Mouse (Mus musculus) hindbrain, embryonic 12.5 days (tissue): ENCODE results near the gene Tubd1. TPM values are rescaled to one million over a fixed set of nuclear protein-coding genes. Genes with fewer than 3 reads are reported as not detected.
"Not testable (repeated sequence)": the region's sequence is repeated elsewhere in the genome, so short reads cannot be mapped to it uniquely, and the experiment has no call there.

Experiments used
- ATAC-seq: fragments of 200-750 bp; cut with Nextera tagmentation; 2 replicates; pipeline ENCODE4 v1.8.0; 2017; ENCODE audit warnings: moderate TSS enrichment; ENCODE audit not compliant: low FRiP score
- H3K27ac ChIP-seq: fragments of 300-500 bp; sonication (generic); 2 replicates; pipeline ENCODE4 v1.5.1; 2016; ENCODE audit warnings: mild to moderate bottlenecking
- H3K27me3 ChIP-seq: fragments of 300-500 bp; sonication (generic); 2 replicates; pipeline ENCODE4 v1.6.1; 2016; ENCODE audit warnings: mild to moderate bottlenecking
- H3K36me3 ChIP-seq: fragments of 300-500 bp; sonication (generic); 2 replicates; pipeline ENCODE4 v1.6.1; 2016; ENCODE audit warnings: mild to moderate bottlenecking
- H3K4me1 ChIP-seq: fragments of 300-500 bp; sonication (generic); 2 replicates; pipeline ENCODE4 v1.6.1; 2016
- H3K4me2 ChIP-seq: fragments of 300-500 bp; sonication (generic); replicated peaks from 2 replicates; pipeline ENCODE4 v1.6.1; 2016; ENCODE audit warnings: mild to moderate bottlenecking
- H3K4me3 ChIP-seq: fragments of 300-500 bp; sonication (generic); 2 replicates; pipeline ENCODE4 v1.5.1; 2016; ENCODE audit warnings: mild to moderate bottlenecking
- H3K9ac ChIP-seq: fragments of 300-500 bp; sonication (generic); 2 replicates; pipeline ENCODE4 v1.6.1; 2016; ENCODE audit warnings: mild to moderate bottlenecking, moderate library complexity
- H3K9me3 ChIP-seq: fragments of 300-500 bp; sonication (generic); replicated peaks from 2 replicates; pipeline ENCODE4 v1.6.1; 2016; ENCODE audit warnings: mild to moderate bottlenecking
- WGBS: fragments of 180-500 bp; shearing (Covaris S2); methylation state at CpG from one replicate; pipeline ENCODE4 v1.1.7; 2016; 5-methylcytosine and 5-hydroxymethylcytosine counted together
- polyA plus RNA-seq: library from polyadenylated mRNA; unstranded; fragments of >200 nt; fragmentation: Nextera tagmentation; extraction: Ambion mirVana; gene quantifications from 2 replicates; pipeline ENCODE4 v1.2.1, GENCODE M21; 2016

The Tubd1 gene
- polyA plus RNA-seq: 9.7 and 10.2 TPM in 2 replicates

DNA sequence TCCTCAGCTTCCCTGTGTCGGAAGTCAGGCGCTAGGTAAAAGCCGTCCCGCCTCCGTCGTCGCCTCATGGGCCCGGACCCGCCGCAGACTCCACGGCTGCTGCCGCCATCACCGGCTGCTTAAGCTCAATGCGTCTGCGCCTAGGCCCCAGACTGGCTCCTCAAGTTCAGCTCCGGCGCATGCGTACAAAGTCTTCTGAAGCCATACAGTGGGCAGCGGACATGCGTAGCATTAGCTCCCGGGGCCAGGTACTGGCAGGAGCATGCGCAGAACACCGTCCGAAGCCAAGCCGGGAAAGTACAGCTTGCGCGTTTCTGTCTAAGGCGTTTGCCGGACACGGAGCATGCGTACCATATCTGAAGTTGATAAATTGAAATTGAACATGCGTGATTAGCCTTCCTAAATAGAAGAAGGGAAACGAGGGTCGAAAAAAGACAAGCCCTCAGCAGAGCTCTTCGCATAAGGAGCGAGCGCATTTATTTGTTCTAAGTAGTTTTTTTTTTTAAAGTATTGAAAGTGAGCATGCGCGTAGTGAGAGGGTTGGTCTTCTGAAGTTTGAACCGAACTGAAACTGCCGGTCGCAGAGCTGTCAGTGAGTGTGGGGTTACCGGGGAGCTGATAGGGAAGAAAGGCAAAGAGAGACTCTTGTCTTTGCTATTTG lies at the start of gene Tubd1, which contains the start of gene Rps6kb1:
TSS of gene Tubd1 (plus strand) at position 353 of the 661 bp plus-strand sequence.
TSS of gene Rps6kb1 (minus strand) at position 167 of the 661 bp plus-strand sequence.
- peak within 1 kb of the TSS; percentile 99 for H3K4me3 ChIP-seq
- peak within 1 kb of the TSS; percentile 90 for H3K27ac ChIP-seq
- H3K9me3 ChIP-seq: no peaks in the 10 kb centered on the region
- no peaks in the 10 kb centered on the region for H3K27me3 ChIP-seq
- H3K4me1 ChIP-seq: peaks cover 12% of the 10 kb centered on the region
- peak; percentile 98 for ATAC-seq
- H3K36me3 ChIP-seq: peaks cover 9% of the 10 kb centered on the region; the same call in 1 of the 2 replicates
- under 1% methylated on average over 43 of the region's 43 CpGs for WGBS
- peak within 1 kb of the TSS; percentile 89 for H3K4me2 ChIP-seq
- peak within 1 kb of the TSS; percentile 98 for H3K9ac ChIP-seq

GRCm38 (mm10) chr11:86497356-86497755 lies 47.4 kb upstream of the Tubd1 start:
- H3K4me3 ChIP-seq: no peak overlapping the region
- no peaks in the 10 kb centered on the region for H3K27me3 ChIP-seq
- H3K4me1 ChIP-seq: no peaks in the 10 kb centered on the region
- no peak overlapping the region for H3K9ac ChIP-seq
- WGBS: 97% methylated on average over 1 of the region's 1 CpGs
- ATAC-seq: no peak
- H3K36me3 ChIP-seq: peaks cover 23% of the 10 kb centered on the region
- H3K4me2 ChIP-seq: no peak overlapping the region
- no peaks in the 10 kb centered on the region for H3K9me3 ChIP-seq
- H3K27ac ChIP-seq: no peak overlapping the region

DNA sequence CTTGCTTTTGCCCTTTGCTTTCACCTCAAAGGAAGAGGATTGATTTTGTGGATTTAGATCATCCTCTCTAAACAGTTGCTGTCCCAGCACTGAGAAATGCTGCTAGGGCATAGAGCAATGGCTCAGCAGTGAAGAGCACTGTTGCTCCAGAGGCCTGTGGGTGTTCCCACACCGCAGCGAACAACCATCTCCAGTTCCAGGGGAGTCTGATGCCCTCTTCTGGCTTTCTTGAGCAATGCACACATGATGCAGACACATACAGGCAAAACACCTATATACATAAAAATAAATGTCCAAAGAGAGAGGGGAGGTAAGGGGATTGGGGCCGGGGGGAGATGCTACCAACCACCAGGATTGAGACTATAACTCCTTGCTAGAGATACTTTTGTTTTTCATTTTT lies 46.9 kb upstream of the Tubd1 start:
- H3K4me2 ChIP-seq: no peak overlapping the region
- no peak overlapping the region for H3K27ac ChIP-seq
- H3K36me3 ChIP-seq: peaks cover 23% of the 10 kb centered on the region
- no peak for ATAC-seq
- no peaks in the 10 kb centered on the region for H3K9me3 ChIP-seq
- H3K4me1 ChIP-seq: no peaks in the 10 kb centered on the region
- no peak overlapping the region for H3K4me3 ChIP-seq
- WGBS: 75% methylated on average over 3 of the region's 3 CpGs
- no peak overlapping the region for H3K9ac ChIP-seq
- no peaks in the 10 kb centered on the region for H3K27me3 ChIP-seq

DNA sequence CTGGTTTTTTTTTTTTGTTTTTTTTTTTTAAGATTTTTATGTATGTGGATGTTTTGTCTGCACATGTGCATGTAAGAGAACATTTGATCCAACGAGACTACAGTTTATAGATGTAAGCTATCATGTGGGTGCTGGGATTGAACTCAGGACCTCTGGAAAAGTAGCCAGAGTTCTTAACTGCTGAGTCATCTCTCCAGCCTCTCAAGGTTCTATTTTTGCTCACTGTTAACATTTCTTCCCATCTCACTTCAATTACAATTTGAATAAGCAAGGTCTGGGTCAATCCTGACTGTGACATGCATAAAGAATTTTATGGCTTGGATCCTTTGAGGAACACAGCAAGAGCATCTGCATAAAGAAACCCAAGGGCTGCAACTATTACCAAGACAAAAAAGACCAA lies 44.0 kb upstream of the Tubd1 start:
- Histone ChIP-seq H3K27me3 (no peaks in the 10 kb centered on the region), H3K4me1 (no peaks in the 10 kb centered on the region), H3K9me3 (no peaks in the 10 kb centered on the region), H3K27ac (no peak overlapping the region), H3K9ac (no peak overlapping the region), H3K4me3 (no peak overlapping the region), H3K4me2 (no peak overlapping the region), H3K36me3 (peaks cover 35% of the 10 kb centered on the region)
- WGBS: 83% methylated on average over 1 of the region's 1 CpGs
- no peak for ATAC-seq

DNA sequence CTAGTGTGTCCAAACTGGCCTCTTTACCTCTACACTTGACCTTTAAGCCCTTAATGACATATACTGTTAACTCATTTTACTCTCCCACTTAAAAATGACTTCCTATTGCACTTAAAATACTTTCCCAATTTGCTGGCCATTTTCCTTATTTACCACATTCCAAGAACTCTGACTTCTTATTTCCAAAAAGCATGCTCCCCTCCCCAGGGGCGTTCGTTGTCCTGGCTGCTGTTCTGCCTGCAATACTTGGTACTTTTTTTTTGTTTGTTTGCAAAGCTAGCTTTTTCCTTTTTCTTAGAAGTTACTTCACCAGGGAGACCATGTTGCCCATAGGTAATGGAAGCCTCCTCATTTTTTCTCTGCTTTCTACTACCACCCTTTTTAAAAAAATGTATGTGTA lies 41.7 kb upstream of the Tubd1 start:
- no peaks in the 10 kb centered on the region for H3K4me1 ChIP-seq
- H3K4me3 ChIP-seq: no peak overlapping the region
- H3K27me3 ChIP-seq: no peaks in the 10 kb centered on the region
- no peak overlapping the region for H3K4me2 ChIP-seq
- no peaks in the 10 kb centered on the region for H3K9me3 ChIP-seq
- WGBS: 97% methylated on average over 2 of the region's 2 CpGs
- peaks cover 37% of the 10 kb centered on the region for H3K36me3 ChIP-seq
- no peak overlapping the region for H3K9ac ChIP-seq
- no peak overlapping the region for H3K27ac ChIP-seq
- ATAC-seq: no peak

- Histone ChIP-seq H3K4me3 (no peak overlapping the region), H3K4me2 (no peak overlapping the region), H3K27ac (no peak overlapping the region), H3K4me1 (no peaks in the 10 kb centered on the region), H3K36me3 (peaks cover 72% of the 10 kb centered on the region), H3K9me3 (no peaks in the 10 kb centered on the region), H3K27me3 (no peaks in the 10 kb centered on the region), H3K9ac (no peak overlapping the region)
- 93% methylated on average over 2 of the region's 2 CpGs for WGBS
- no peak for ATAC-seq
Measured at GRCm38 (mm10) chr11:86507334-86507733, 37.5 kb upstream of the Tubd1 start.

- Histone ChIP-seq H3K9ac (no peak overlapping the region), H3K9me3 (no peaks in the 10 kb centered on the region), H3K4me1 (no peaks in the 10 kb centered on the region), H3K36me3 (peaks cover 72% of the 10 kb centered on the region), H3K27ac (no peak overlapping the region), H3K4me3 (no peak overlapping the region), H3K27me3 (no peaks in the 10 kb centered on the region), H3K4me2 (no peak overlapping the region)
- ATAC-seq: no peak
- 95% methylated on average over 2 of the region's 2 CpGs for WGBS
Measured at GRCm38 (mm10) chr11:86507991-86508390, 36.8 kb upstream of the Tubd1 start.

DNA sequence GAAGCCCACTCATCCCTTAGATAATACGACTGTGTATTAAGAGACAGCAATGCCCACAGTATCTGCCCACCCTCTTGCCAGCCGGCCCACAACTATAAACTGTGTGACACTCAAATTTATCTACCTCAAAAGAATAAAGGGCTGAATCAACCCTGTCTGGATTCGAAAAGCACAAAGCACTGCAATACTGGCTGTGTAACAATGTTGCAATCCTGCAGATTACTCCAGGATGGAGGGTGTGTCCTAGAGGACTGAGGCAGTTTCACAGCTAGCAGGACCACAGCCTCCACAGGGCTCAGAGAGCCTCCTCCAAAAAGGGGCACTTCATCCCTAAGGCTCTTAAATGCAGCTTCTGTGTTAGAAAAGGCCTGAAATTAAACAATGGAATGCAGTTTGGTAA lies 28.2 kb upstream of the Tubd1 start:
- H3K9me3 ChIP-seq: no peaks in the 10 kb centered on the region
- no peak overlapping the region for H3K4me3 ChIP-seq
- no peaks in the 10 kb centered on the region for H3K27me3 ChIP-seq
- no peak for ATAC-seq
- no peak overlapping the region for H3K27ac ChIP-seq
- no peak overlapping the region for H3K9ac ChIP-seq
- no peaks in the 10 kb centered on the region for H3K4me1 ChIP-seq
- WGBS: 90% methylated on average over 3 of the region's 3 CpGs
- H3K36me3 ChIP-seq: peaks cover 63% of the 10 kb centered on the region
- H3K4me2 ChIP-seq: no peak overlapping the region

GRCm38 (mm10) chr11:86517229-86517628 lies 27.6 kb upstream of the Tubd1 start:
- ATAC-seq: no peak
- Histone ChIP-seq H3K4me3 (no peak overlapping the region), H3K4me1 (no peaks in the 10 kb centered on the region), H3K27ac (no peak overlapping the region), H3K9me3 (no peaks in the 10 kb centered on the region), H3K4me2 (no peak overlapping the region), H3K36me3 (peaks cover 63% of the 10 kb centered on the region), H3K9ac (no peak overlapping the region), H3K27me3 (no peaks in the 10 kb centered on the region)
- 94% methylated on average over 3 of the region's 3 CpGs for WGBS

DNA sequence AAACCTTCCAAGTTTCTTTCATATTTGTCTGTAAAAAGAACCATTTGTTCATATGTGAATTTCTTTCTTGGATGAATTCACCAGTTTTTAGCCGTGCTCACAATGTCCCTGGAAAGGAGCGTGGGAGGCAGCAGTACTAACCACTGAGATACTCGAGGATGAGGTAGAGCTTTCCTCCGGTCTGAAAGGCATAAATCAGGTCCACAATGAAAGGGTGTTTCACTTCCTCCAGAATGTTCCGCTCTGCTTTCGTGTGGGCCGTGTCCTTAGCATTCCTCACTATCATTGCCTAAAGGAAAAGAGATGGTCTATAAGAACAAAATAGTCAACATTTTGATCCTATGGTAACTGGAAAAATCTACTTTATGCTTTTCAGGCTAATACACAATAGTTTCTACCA lies 25.0 kb upstream of the Tubd1 start:
- no peak overlapping the region for H3K27ac ChIP-seq
- no peak overlapping the region for H3K9ac ChIP-seq
- H3K27me3 ChIP-seq: no peaks in the 10 kb centered on the region
- WGBS: 96% methylated on average over 7 of the region's 7 CpGs
- H3K4me3 ChIP-seq: no peak overlapping the region
- no peaks in the 10 kb centered on the region for H3K4me1 ChIP-seq
- no peak overlapping the region for H3K4me2 ChIP-seq
- no peaks in the 10 kb centered on the region for H3K9me3 ChIP-seq
- peaks cover 73% of the 10 kb centered on the region for H3K36me3 ChIP-seq
- no peak for ATAC-seq

DNA sequence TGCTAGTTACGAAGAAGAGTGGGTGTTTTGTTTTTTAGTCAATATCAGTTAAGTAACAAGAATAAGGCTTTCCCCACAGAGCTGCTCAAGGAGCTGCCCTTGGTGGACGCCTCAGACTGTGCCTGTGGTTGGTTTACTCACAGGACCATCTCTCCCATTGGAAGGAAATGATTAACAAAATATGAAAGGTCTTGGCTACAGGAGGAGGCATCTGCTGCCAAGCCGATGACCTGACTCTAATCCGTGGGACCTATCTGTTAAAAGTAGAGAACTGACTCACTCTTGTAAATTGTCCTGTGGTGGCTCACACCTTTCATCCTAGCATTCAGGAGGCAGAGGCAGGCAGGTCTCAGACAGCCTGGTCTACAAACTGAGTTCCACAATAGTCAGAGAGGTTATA lies 17.3 kb upstream of the Tubd1 start:
- H3K4me2 ChIP-seq: no peak overlapping the region
- H3K9ac ChIP-seq: no peak overlapping the region
- H3K4me1 ChIP-seq: no peaks in the 10 kb centered on the region
- no peak for ATAC-seq
- no peak overlapping the region for H3K4me3 ChIP-seq
- no peaks in the 10 kb centered on the region for H3K27me3 ChIP-seq
- no peaks in the 10 kb centered on the region for H3K9me3 ChIP-seq
- WGBS: 93% methylated on average over 4 of the region's 4 CpGs
- peaks cover 70% of the 10 kb centered on the region for H3K36me3 ChIP-seq
- no peak overlapping the region for H3K27ac ChIP-seq

- Histone ChIP-seq H3K36me3 (peaks cover 34% of the 10 kb centered on the region), H3K4me1 (no peaks in the 10 kb centered on the region), H3K27me3 (no peaks in the 10 kb centered on the region), H3K4me2 (no peak overlapping the region), H3K4me3 (no peak overlapping the region), H3K27ac (no peak overlapping the region), H3K9me3 (no peaks in the 10 kb centered on the region), H3K9ac (no peak overlapping the region)
- WGBS: 81% methylated on average over 1 of the region's 1 CpGs
- ATAC-seq: no peak
Measured at GRCm38 (mm10) chr11:86532834-86533233, 12.0 kb upstream of the Tubd1 start.

- H3K4me1 ChIP-seq, H3K27me3 ChIP-seq, H3K9me3 ChIP-seq, H3K9ac ChIP-seq, H3K4me3 ChIP-seq, H3K27ac ChIP-seq, H3K4me2 ChIP-seq, ATAC-seq: not testable (repeated sequence)
- peaks cover 31% of the 10 kb centered on the region for H3K36me3 ChIP-seq
- WGBS: 93% methylated on average over 6 of the region's 6 CpGs
Measured at GRCm38 (mm10) chr11:86533302-86533701, 11.5 kb upstream of the Tubd1 start.
